8 mouse cellular contexts compared by ENCODE assay signal in genomic region chr3:37723662-37724170, GRCm38 (mm10). TPM values are rescaled to one million over a fixed set of nuclear protein-coding genes. Genes with fewer than 3 reads are reported as not detected.
DNase-seq lines count a peak whose midpoint lies in the region; ATAC-seq lines count a peak whose summit lies in the region.

No protein-coding gene starts in this region.

- no peaks in the 10 kb centered on the region for H3K36me3 ChIP-seq in embryonic facial prominence, embryonic 12.5 days
- H3K36me3 ChIP-seq in hindbrain, embryonic 14.5 days (replicated peaks; ENCODE audit: control insufficient read depth, insufficient read depth): no peaks in the 10 kb centered on the region
- no peaks in the 10 kb centered on the region for H3K36me3 ChIP-seq in limb, embryonic 13.5 days
- H3K36me3 ChIP-seq in neural tube, embryonic 15.5 days: no peaks in the 10 kb centered on the region

- peak; percentile 53 for DNase-seq in kidney, postnatal 10 days
- DNase-seq in kidney, adult 9 months: no peak
- peak; percentile 57 for DNase-seq in hindbrain, embryonic 14.5 days (ENCODE audit: low spot score)
- no peak for DNase-seq in natural killer cell, adult 2 months (ENCODE audit: low spot score in 2 of 2)
- no peak for DNase-seq in cerebellum, adult 11 months

- no peaks in the 10 kb centered on the region; the same call in 1 of the 2 replicates for H3K27me3 ChIP-seq in embryonic facial prominence, embryonic 12.5 days
- no peaks in the 10 kb centered on the region for H3K27me3 ChIP-seq in hindbrain, embryonic 14.5 days (ENCODE audit: control insufficient read depth, insufficient read depth, low read length)
- H3K27me3 ChIP-seq in limb, embryonic 13.5 days: no peaks in the 10 kb centered on the region
- no peaks in the 10 kb centered on the region; the same call in 1 of the 2 replicates for H3K27me3 ChIP-seq in neural tube, embryonic 15.5 days (replicated peaks)

- ATAC-seq in embryonic facial prominence, embryonic 12.5 days (ENCODE audit: insufficient number of reproducible peaks, insufficient read depth, low FRiP score, low TSS enrichment): peak; percentile 76
- ATAC-seq in hindbrain, embryonic 14.5 days (ENCODE audit: low FRiP score): peak; percentile 67
- peak; percentile 33 for ATAC-seq in limb, embryonic 13.5 days (ENCODE audit: low FRiP score, low read depth)
- peak; percentile 79 for ATAC-seq in neural tube, embryonic 15.5 days (ENCODE audit: low FRiP score)

- peak overlapping the region; percentile 43 for H3K9ac ChIP-seq in embryonic facial prominence, embryonic 12.5 days
- peak overlapping the region; percentile 65 for H3K9ac ChIP-seq in hindbrain, embryonic 14.5 days
- peak overlapping the region; percentile 56 for H3K9ac ChIP-seq in limb, embryonic 13.5 days
- H3K9ac ChIP-seq in neural tube, embryonic 15.5 days (replicated peaks): peak overlapping the region; percentile 56

- H3K4me1 ChIP-seq in embryonic facial prominence, embryonic 12.5 days: peaks cover 30% of the 10 kb centered on the region
- H3K4me1 ChIP-seq in hindbrain, embryonic 14.5 days (replicated peaks; ENCODE audit: control insufficient read depth, insufficient read depth, low read length): peaks cover 9% of the 10 kb centered on the region; the same call in 1 of the 2 replicates
- H3K4me1 ChIP-seq in limb, embryonic 13.5 days: peaks cover 36% of the 10 kb centered on the region
- peaks cover 23% of the 10 kb centered on the region for H3K4me1 ChIP-seq in neural tube, embryonic 15.5 days

- under 1% methylated on average over 17 of the region's 17 CpGs for WGBS in embryonic facial prominence, embryonic 12.5 days
- 2% methylated on average over 17 of the region's 17 CpGs for WGBS in hindbrain, embryonic 14.5 days
- 1% methylated on average over 17 of the region's 17 CpGs for WGBS in limb, embryonic 13.5 days
- under 1% methylated on average over 17 of the region's 17 CpGs for WGBS in neural tube, embryonic 15.5 days

- H3K9me3 ChIP-seq in embryonic facial prominence, embryonic 12.5 days: no peaks in the 10 kb centered on the region
- H3K9me3 ChIP-seq in hindbrain, embryonic 14.5 days (ENCODE audit: control insufficient read depth, low read length): no peaks in the 10 kb centered on the region
- H3K9me3 ChIP-seq in limb, embryonic 13.5 days: no peaks in the 10 kb centered on the region
- H3K9me3 ChIP-seq in neural tube, embryonic 15.5 days (replicated peaks): no peaks in the 10 kb centered on the region

- peak overlapping the region; percentile 58 for H3K27ac ChIP-seq in embryonic facial prominence, embryonic 12.5 days
- peak overlapping the region; percentile 69 for H3K27ac ChIP-seq in hindbrain, embryonic 14.5 days
- H3K27ac ChIP-seq in limb, embryonic 13.5 days: peak overlapping the region; percentile 88
- peak overlapping the region; percentile 68 for H3K27ac ChIP-seq in neural tube, embryonic 15.5 days (replicated peaks)

- H3K4me2 ChIP-seq in embryonic facial prominence, embryonic 12.5 days (replicated peaks): peak overlapping the region; percentile 69
- peak overlapping the region; percentile 68 for H3K4me2 ChIP-seq in hindbrain, embryonic 14.5 days (replicated peaks)
- peak overlapping the region; percentile 78 for H3K4me2 ChIP-seq in limb, embryonic 13.5 days (replicated peaks)
- H3K4me2 ChIP-seq in neural tube, embryonic 15.5 days: peak overlapping the region; percentile 78

- H3K4me3 ChIP-seq in embryonic facial prominence, embryonic 12.5 days: peak overlapping the region; percentile 38
- H3K4me3 ChIP-seq in hindbrain, embryonic 14.5 days (replicated peaks; ENCODE audit: low read length): peak overlapping the region; percentile 34
- H3K4me3 ChIP-seq in limb, embryonic 13.5 days: peak overlapping the region; percentile 45
- peak overlapping the region; percentile 50 for H3K4me3 ChIP-seq in neural tube, embryonic 15.5 days (replicated peaks)

RNA-seq across cellular contexts. Expression of gene Gm5148, which starts 0.6 kb away (rescaled TPM):
- polyA plus RNA-seq in embryonic facial prominence, embryonic 12.5 days (2016; fragmentation: Nextera tagmentation; extraction: Ambion mirVana): 4.3 and 5.2 TPM in 2 replicates
- 13.3 and 17.0 TPM in 2 replicates for polyA plus RNA-seq in hindbrain, embryonic 14.5 days (2014; fragmentation: Nextera tagmentation; extraction: Ambion mirVana)
- polyA plus RNA-seq in limb, embryonic 13.5 days (2015; fragmentation: Nextera tagmentation; extraction: Ambion mirVana): 5.6 and 7.5 TPM in 2 replicates
- 9.2 and 15.2 TPM in 2 replicates for polyA plus RNA-seq in neural tube, embryonic 15.5 days (2015; fragmentation: Nextera tagmentation; extraction: Ambion mirVana)

Comparison
In these comparisons a context has a peak if more than half of its experiments do, and no peak if none do; other contexts are left out.
1. DNase-seq: peak in kidney, postnatal 10 days (single experiment) and hindbrain, embryonic 14.5 days (single experiment); none in kidney, adult 9 months (single experiment), natural killer cell, adult 2 months (0 of 2) and cerebellum, adult 11 months (single experiment).
2. Peak in every context shown above with its lines, with median percentiles within 50 percentile points of each other: ATAC-seq, H3K27ac ChIP-seq, H3K4me2 ChIP-seq, H3K4me3 ChIP-seq and H3K9ac ChIP-seq.